Mouse (Mus musculus): Measurements from ENCODE around the gene Taf10.

- TF ChIP-seq CTCF (IDR thresholded peaks at IDR 0.05; ENCODE audit: low read depth, low read length) (no peak), POLR2A (IDR thresholded peaks at IDR 0.05; ENCODE audit: insufficient read depth, low read length) (no peak), EP300 (IDR thresholded peaks at IDR 0.05; ENCODE audit: insufficient read depth, low read depth, low read length) (no peak)
Measured at GRCm38 (mm10) chr7:105708733-105709132, 35.4 kb downstream of the Taf10 start.

All from ES-Bruce4 (cell line).